Mouse (Mus musculus): ENCODE measurements at regions not wholly inside any gene's neighbourhood (a gene's known extent, or its start where the extent isn't known, plus 50 kb on each side); places are given as distances from the start of the nearest gene placed in this dataset.

DNA sequence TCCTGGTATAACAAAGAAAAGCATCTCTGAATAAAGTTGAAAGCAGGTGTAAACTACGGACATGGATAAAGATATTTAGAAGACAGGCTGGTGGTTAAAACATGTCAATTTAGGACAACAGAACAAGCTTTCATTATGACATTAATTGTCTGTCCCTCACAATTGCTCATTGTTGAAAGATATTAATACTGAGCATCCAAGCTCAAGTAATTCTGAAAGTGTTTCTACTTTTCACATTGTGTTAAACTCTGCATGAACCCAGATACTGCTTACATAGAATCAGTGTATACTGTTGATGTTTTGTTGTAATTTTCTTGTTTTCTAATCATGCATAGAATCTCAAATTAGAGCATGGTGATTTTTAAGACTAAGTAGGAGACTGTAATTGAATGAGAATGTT lies 614.7 kb upstream of the Lingo2 start:
- no peak for DNase-seq (ENCODE audit: low spot score)

DNA sequence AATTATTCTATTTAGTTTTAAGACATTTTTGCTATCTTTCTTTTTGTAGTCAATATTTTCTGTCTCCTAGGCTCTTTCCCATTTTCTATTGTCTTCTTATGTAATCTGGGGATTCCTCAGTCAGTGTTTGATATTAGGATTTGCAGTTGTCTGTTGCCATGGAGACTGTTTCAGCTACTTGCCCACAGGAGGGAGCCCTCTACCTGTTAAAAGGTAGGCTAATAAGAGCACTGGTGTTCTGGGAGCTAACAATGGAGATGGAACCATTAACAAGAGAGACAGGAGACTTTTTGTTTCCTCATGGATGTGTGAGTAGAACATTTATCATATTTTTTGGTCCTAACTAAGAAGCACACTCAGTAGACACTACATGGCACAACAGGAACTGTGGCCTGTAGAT lies 608.7 kb upstream of the Lingo2 start:
- peak; percentile 2 for DNase-seq (ENCODE audit: low spot score)

GRCm38 (mm10) chr4:37546001-37546400 lies 594.5 kb upstream of the Lingo2 start:
- peak; percentile 24 for DNase-seq (ENCODE audit: low spot score)

DNA sequence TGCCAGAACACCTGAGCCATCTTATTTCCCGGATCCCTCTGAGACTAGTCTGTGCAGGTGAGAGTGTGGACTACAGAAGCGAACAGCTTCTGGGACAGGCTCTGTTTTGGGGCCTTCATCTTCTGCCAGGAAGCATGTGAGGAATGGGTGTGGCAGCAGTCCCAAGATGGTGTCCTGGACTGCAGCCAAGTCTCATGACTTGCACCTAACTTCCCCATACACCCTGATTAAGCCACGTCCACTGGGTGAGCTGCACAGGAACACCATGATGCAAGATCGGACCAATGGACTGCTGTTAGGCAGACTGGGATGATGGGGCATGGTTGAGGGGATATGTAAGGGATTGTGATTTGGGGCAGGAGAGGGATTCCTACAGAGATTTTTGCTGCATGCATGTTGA lies 556.2 kb upstream of the Lingo2 start:
- DNase-seq (ENCODE audit: low spot score): no peak

Measured in layer of hippocampus, adult 9-10 months (tissue).